Mouse (Mus musculus) cerebellum, adult 2 months (tissue): ENCODE data around the gene Iqce.
A peak's percentile ranks its signal among the peaks of the same experiment; 100 is the strongest.

ENCODE experiments used
- CTCF ChIP-seq: fragments of 200-500 bp; IDR thresholded peaks from 2 replicates; pipeline ENCODE4 v1.5.1; 2011; ENCODE audit warnings: low read depth, mild to moderate bottlenecking, control low read depth, low read length, moderate library complexity, borderline replicate concordance; ENCODE audit not compliant: insufficient read depth
- POLR2A ChIP-seq: fragments of 200-500 bp; IDR thresholded peaks from 2 replicates; pipeline ENCODE4 v1.6.1; 2011; ENCODE audit warnings: low read length, control low read depth, borderline replicate concordance; ENCODE audit not compliant: insufficient read depth

- TF ChIP-seq CTCF = peak; percentile 45; the same call in 1 of the 2 replicates
- TF ChIP-seq POLR2A = no peak
Measured at GRCm38 (mm10) chr5:140750925-140751324, 48.7 kb upstream of the Iqce start.
